15 mouse cellular contexts compared by ENCODE assay signal in genomic region chr6:29509086-29509485, GRCm38 (mm10). TPM values are rescaled to one million over a fixed set of nuclear protein-coding genes. Genes with fewer than 3 reads are reported as not detected.
DNase-seq lines count a peak whose midpoint lies in the region; ATAC-seq lines count a peak whose summit lies in the region.
"Had no signal": no experiment of that assay in that cellular context is flagged by ENCODE, and none has a peak within 500 bp of the region (broad histone marks: within the 10 kb centered on the region; RNA-seq: fewer than 3 reads in every experiment).

No protein-coding gene starts in this region.

- H3K4me2 ChIP-seq in forebrain, embryonic 14.5 days (ENCODE audit: low read length), result no peak overlapping the region
- no peak overlapping the region for H3K4me2 ChIP-seq in heart, embryonic 12.5 days
- H3K4me2 ChIP-seq: forebrain, embryonic 12.5 days; neural tube, embryonic 12.5 days had no signal

- peaks cover 89% of the 10 kb centered on the region for H3K27me3 ChIP-seq in forebrain, embryonic 10.5 days (ENCODE audit: poor library complexity, severe bottlenecking)
- peaks cover 27% of the 10 kb centered on the region for H3K27me3 ChIP-seq in forebrain, embryonic 14.5 days (replicated peaks; ENCODE audit: control insufficient read depth, insufficient read depth, low read length)
- 0 out of 2 replicates have a peak, but pooled peaks cover 3% of the 10 kb centered on the region for H3K27me3 ChIP-seq in heart, embryonic 12.5 days (replicated peaks)
- no peaks in the 10 kb centered on the region for H3K27me3 ChIP-seq in limb, embryonic 10.5 days (ENCODE audit: low read depth, poor library complexity, severe bottlenecking)

- ATAC-seq in forebrain, embryonic 14.5 days, result no peak
- ATAC-seq in heart, embryonic 12.5 days (ENCODE audit: insufficient number of reproducible peaks, low FRiP score), result 0 out of 2 replicates have a peak, but pooled peaks have one; percentile 22

- WGBS in forebrain, embryonic 10.5 days, result 54% methylated on average over 2 of the region's 2 CpGs
- WGBS in forebrain, embryonic 14.5 days, result 48% methylated on average over 2 of the region's 2 CpGs
- WGBS in heart, embryonic 12.5 days, result 41% methylated on average over 2 of the region's 2 CpGs
- 20% methylated on average over 2 of the region's 2 CpGs for WGBS in limb, embryonic 10.5 days

- H3K9me3 ChIP-seq in forebrain, embryonic 10.5 days, result no peaks in the 10 kb centered on the region
- no peaks in the 10 kb centered on the region for H3K9me3 ChIP-seq in forebrain, embryonic 14.5 days (replicated peaks; ENCODE audit: control insufficient read depth, low read length)
- H3K9me3 ChIP-seq in heart, embryonic 12.5 days (replicated peaks), result no peaks in the 10 kb centered on the region
- H3K9me3 ChIP-seq in limb, embryonic 10.5 days (replicated peaks), result no peaks in the 10 kb centered on the region
- H3K9me3 ChIP-seq: forebrain, embryonic 12.5 days; G1E; midbrain, embryonic 10.5 days; neural tube, embryonic 12.5 days had no signal

- intact Hi-C loops in left cerebral cortex, postnatal 14 days (cut with DNase I), result no loop called here

- H3K36me3 ChIP-seq in forebrain, embryonic 10.5 days (replicated peaks), result no peaks in the 10 kb centered on the region
- no peaks in the 10 kb centered on the region for H3K36me3 ChIP-seq in forebrain, embryonic 14.5 days (ENCODE audit: control insufficient read depth, insufficient read depth, low read length)
- H3K36me3 ChIP-seq in heart, embryonic 12.5 days, result no peaks in the 10 kb centered on the region
- peaks cover 17% of the 10 kb centered on the region for H3K36me3 ChIP-seq in limb, embryonic 10.5 days
- H3K36me3 ChIP-seq: forebrain, embryonic 12.5 days; G1E; midbrain, embryonic 10.5 days; neural tube, embryonic 12.5 days had no signal

- DNase-seq in forebrain, embryonic 10.5 days (ENCODE audit: extremely low spot score, low spot score), result no peak
- DNase-seq in forebrain, embryonic 14.5 days (ENCODE audit: low spot score), result no peak
- peak; percentile 34 for DNase-seq in R1 (ENCODE audit: low read depth, low spot score)
- no peak for DNase-seq in limb, embryonic 10.5 days (ENCODE audit: low spot score)
- DNase-seq in spleen, postnatal 36 days (ENCODE audit: low spot score in 2 of 2), result no peak
- DNase-seq in left cerebral cortex, postnatal 14 days (ENCODE audit: low spot score in 2 of 2), result no peak
- no peak for DNase-seq in adrenal gland, adult 18-20 months (ENCODE audit: low spot score in 2 of 2)
- DNase-seq: kidney, adult 2 months; right cerebral cortex, postnatal 14 days had no signal

- peaks cover 72% of the 10 kb centered on the region for H3K4me1 ChIP-seq in forebrain, embryonic 10.5 days
- no peaks in the 10 kb centered on the region for H3K4me1 ChIP-seq in forebrain, embryonic 14.5 days (ENCODE audit: control insufficient read depth, insufficient read depth, low read length)
- peaks cover 39% of the 10 kb centered on the region for H3K4me1 ChIP-seq in heart, embryonic 12.5 days (replicated peaks)
- peaks cover 84% of the 10 kb centered on the region for H3K4me1 ChIP-seq in limb, embryonic 10.5 days

- H3K27ac ChIP-seq in forebrain, embryonic 10.5 days, result 0 out of 2 replicates have a peak overlapping the region, but pooled peaks have one; percentile 20
- no peak overlapping the region for H3K27ac ChIP-seq in forebrain, embryonic 14.5 days (ENCODE audit: low read depth, low read length)
- H3K27ac ChIP-seq in heart, embryonic 12.5 days (ENCODE audit: poor library complexity, severe bottlenecking), result no peak overlapping the region
- H3K27ac ChIP-seq in limb, embryonic 10.5 days, result peak overlapping the region; percentile 97
- H3K27ac ChIP-seq: forebrain, embryonic 12.5 days; midbrain, embryonic 10.5 days; neural tube, embryonic 12.5 days had no signal

- H3K9ac ChIP-seq in forebrain, embryonic 14.5 days (ENCODE audit: low read length), result no peak overlapping the region
- H3K9ac ChIP-seq in heart, embryonic 12.5 days, result no peak overlapping the region
- H3K9ac ChIP-seq: forebrain, embryonic 12.5 days; neural tube, embryonic 12.5 days had no signal

- H3K4me3 ChIP-seq in forebrain, embryonic 10.5 days, result no peak overlapping the region
- no peak overlapping the region for H3K4me3 ChIP-seq in forebrain, embryonic 14.5 days (ENCODE audit: low read depth, low read length)
- H3K4me3 ChIP-seq in heart, embryonic 12.5 days, result no peak overlapping the region
- no peak overlapping the region for H3K4me3 ChIP-seq in limb, embryonic 10.5 days
- H3K4me3 ChIP-seq: forebrain, embryonic 12.5 days; midbrain, embryonic 10.5 days; neural tube, embryonic 12.5 days had no signal

RNA-seq across cellular contexts. Expression of gene Kcp, which starts 1.3 kb away (rescaled TPM):
- 10.8 and 10.9 TPM in 2 replicates for polyA plus RNA-seq in forebrain, embryonic 10.5 days (2016; fragmentation: Nextera tagmentation; extraction: Ambion mirVana)
- polyA plus RNA-seq in forebrain, embryonic 14.5 days (2014; fragmentation: Nextera tagmentation; extraction: Ambion mirVana), result 5.8 and 10.6 TPM in 2 replicates
- 10.6 and 15.4 TPM in 2 replicates for polyA plus RNA-seq in heart, embryonic 12.5 days (2016; fragmentation: Nextera tagmentation; extraction: Ambion mirVana)
- polyA plus RNA-seq in limb, embryonic 10.5 days (2016; fragmentation: Nextera tagmentation; extraction: Ambion mirVana), result 37.2 and 43.9 TPM in 2 replicates
- total RNA-seq in left cerebral cortex, postnatal 14 days (2021), result 1 to 10 TPM; 5.9 to 7.6 TPM
- 1 to 10 TPM; 2.4 to 7.9 TPM for total RNA-seq in adrenal gland, adult 18-20 months (2021)

RNA-seq across cellular contexts. Expression of gene Irf5, which starts 17.3 kb away (rescaled TPM):
- polyA plus RNA-seq in forebrain, embryonic 10.5 days (2016; fragmentation: Nextera tagmentation; extraction: Ambion mirVana), result 1.1 and 1.4 TPM in 2 replicates
- 0.98 and 1.4 TPM in 2 replicates for polyA plus RNA-seq in forebrain, embryonic 14.5 days (2014; fragmentation: Nextera tagmentation; extraction: Ambion mirVana)
- polyA plus RNA-seq in heart, embryonic 12.5 days (2016; fragmentation: Nextera tagmentation; extraction: Ambion mirVana), result 11.2 and 12.5 TPM in 2 replicates
- polyA plus RNA-seq in limb, embryonic 10.5 days (2016; fragmentation: Nextera tagmentation; extraction: Ambion mirVana), result 3.2 and 4.2 TPM in 2 replicates
- total RNA-seq in left cerebral cortex, postnatal 14 days (2021), result 1 to 10 TPM; 3.6 to 4.9 TPM
- 1 to 10 TPM; 7.3 to 8.6 TPM for total RNA-seq in adrenal gland, adult 18-20 months (2021)

RNA-seq across cellular contexts. Expression of gene Atp6v1fnb, which starts 37.8 kb away (rescaled TPM):
- 0.22 TPM in 1 of 2 replicates, not detected in the other for polyA plus RNA-seq in forebrain, embryonic 10.5 days (2016; fragmentation: Nextera tagmentation; extraction: Ambion mirVana)
- 0.27 TPM in 1 of 2 replicates, not detected in the other for polyA plus RNA-seq in forebrain, embryonic 14.5 days (2014; fragmentation: Nextera tagmentation; extraction: Ambion mirVana)
- not detected in 2 replicates for polyA plus RNA-seq in heart, embryonic 12.5 days (2016; fragmentation: Nextera tagmentation; extraction: Ambion mirVana)
- polyA plus RNA-seq in limb, embryonic 10.5 days (2016; fragmentation: Nextera tagmentation; extraction: Ambion mirVana), result 0.34 TPM in 1 of 2 replicates, not detected in the other
- 1 to 10 TPM in 1 of 2 experiments, under 1 TPM in 1; 0.70 to 1.3 TPM for total RNA-seq in left cerebral cortex, postnatal 14 days (2021)
- under 1 TPM in 1 of 2 experiments, not detected in 1; 0.93 TPM for total RNA-seq in adrenal gland, adult 18-20 months (2021)
- polyA plus RNA-seq: cortical plate, adult 2 months; G1E; midbrain, embryonic 10.5 days had no signal

RNA-seq across cellular contexts. Expression of gene Atp6v1f, which starts 41.6 kb away (rescaled TPM):
- 187 and 200 TPM in 2 replicates for polyA plus RNA-seq in forebrain, embryonic 10.5 days (2016; fragmentation: Nextera tagmentation; extraction: Ambion mirVana)
- polyA plus RNA-seq in forebrain, embryonic 14.5 days (2014; fragmentation: Nextera tagmentation; extraction: Ambion mirVana), result 340 and 395 TPM in 2 replicates
- polyA plus RNA-seq in heart, embryonic 12.5 days (2016; fragmentation: Nextera tagmentation; extraction: Ambion mirVana), result 175 and 189 TPM in 2 replicates
- 185 and 196 TPM in 2 replicates for polyA plus RNA-seq in limb, embryonic 10.5 days (2016; fragmentation: Nextera tagmentation; extraction: Ambion mirVana)
- 100 to 1,000 TPM; 253 to 268 TPM for total RNA-seq in left cerebral cortex, postnatal 14 days (2021)
- total RNA-seq in adrenal gland, adult 18-20 months (2021), result 100 to 1,000 TPM; 231 to 238 TPM

Comparison
In these comparisons a context has a peak if more than half of its experiments do, and no peak if none do; other contexts are left out.
1. H3K27ac ChIP-seq: peak in forebrain, embryonic 10.5 days (single experiment) and limb, embryonic 10.5 days (single experiment); none in forebrain, embryonic 14.5 days (single experiment) and heart, embryonic 12.5 days (single experiment).